16 mouse cellular contexts compared by ENCODE assay signal in the genomic region with DNA sequence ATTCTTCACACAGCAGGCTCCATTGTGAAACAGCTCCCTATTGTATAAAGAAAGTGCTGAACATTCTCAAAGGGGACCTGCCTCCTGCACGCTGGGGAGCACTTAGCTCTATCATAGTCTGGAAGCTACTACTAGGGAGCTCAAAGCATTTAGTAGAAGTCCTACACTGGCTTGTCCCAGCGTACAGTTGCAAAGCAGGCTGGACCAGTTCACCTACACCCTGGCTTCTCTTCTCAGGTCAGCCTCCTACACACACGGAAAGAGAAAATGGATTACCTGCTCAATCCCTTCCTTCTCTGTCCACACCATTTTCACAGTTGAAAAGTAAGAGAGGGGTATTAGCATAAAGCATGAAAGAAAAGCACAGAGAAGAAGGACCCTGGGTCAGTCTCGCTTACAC.
"Had no signal": no experiment of that assay in that cellular context is flagged by ENCODE, and none has a peak within 500 bp of the region (broad histone marks: within the 10 kb centered on the region; RNA-seq: fewer than 3 reads in every experiment).

No protein-coding gene starts in this region.

- H3K9ac ChIP-seq: limb, embryonic 13.5 days; liver, embryonic 14.5 days; lung, embryonic 14.5 days; midbrain, embryonic 12.5 days; neural tube, embryonic 13.5 days had no signal

- ATAC-seq: inflammation-experienced regulatory T-cells, adult 6 months; intestine, postnatal 0 days; midbrain, embryonic 16.5 days had no signal

- H3K4me1 ChIP-seq: limb, embryonic 13.5 days; midbrain, embryonic 12.5 days; neural tube, embryonic 13.5 days had no signal

- H3K4me3 ChIP-seq: layer of hippocampus, adult 2 months; limb, embryonic 13.5 days; midbrain, embryonic 12.5 days; neural tube, embryonic 13.5 days had no signal

- H3K4me2 ChIP-seq: limb, embryonic 13.5 days; lung, embryonic 14.5 days; midbrain, embryonic 12.5 days; neural tube, embryonic 13.5 days had no signal

- H3K9me3 ChIP-seq: limb, embryonic 13.5 days; midbrain, embryonic 12.5 days; neural tube, embryonic 13.5 days had no signal

- H3K36me3 ChIP-seq: limb, embryonic 13.5 days; midbrain, embryonic 12.5 days; neural tube, embryonic 13.5 days had no signal

- H3K27me3 ChIP-seq: limb, embryonic 13.5 days; midbrain, embryonic 12.5 days; neural tube, embryonic 13.5 days had no signal

- H3K27ac ChIP-seq: layer of hippocampus, adult 2 months; limb, embryonic 13.5 days; liver, embryonic 14.5 days; midbrain, embryonic 12.5 days; neural tube, embryonic 13.5 days had no signal

- DNase-seq: kidney, adult 8-10 months; kidney, postnatal 4 days; left cerebral cortex, postnatal 4 days; lung, embryonic 14.5 days; retina, postnatal 1 day; right cerebral cortex, postnatal 14 days; thymus, adult 18-20 months; thymus, postnatal 14 days had no signal
